Mouse (Mus musculus): ENCODE results near the gene Cnksr3. TPM values are rescaled to one million over a fixed set of nuclear protein-coding genes. Genes with fewer than 3 reads are reported as not detected.
A peak's percentile ranks its signal among the peaks of the same experiment; 100 is the strongest.

The Cnksr3 gene
- total RNA-seq, 2 experiments from 2014 or later, result 9.8 to 10.6 TPM

DNA sequence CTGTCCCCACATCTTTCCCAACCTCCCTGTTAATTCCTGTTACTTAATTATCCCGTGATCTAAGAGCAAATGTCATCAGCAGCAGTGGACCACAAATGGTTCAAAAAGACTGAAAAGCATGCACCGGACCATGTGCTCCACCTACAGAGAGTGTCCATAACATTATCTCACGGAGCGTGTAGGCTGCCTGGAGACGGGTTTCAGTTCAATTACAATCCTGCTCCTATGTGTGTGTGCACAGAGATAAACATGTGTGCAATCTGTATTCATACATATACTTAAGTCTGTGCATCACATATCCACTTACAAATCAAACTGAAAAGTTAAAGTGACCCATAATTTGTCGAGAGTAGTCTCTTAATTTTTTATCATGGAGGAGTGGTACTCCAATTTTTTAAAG is 14.3 kb downstream of the Cnksr3 start:
- no peak for DNase-seq (ENCODE audit: extremely low spot score in 1 of 2, low spot score in 1 of 2)

DNA sequence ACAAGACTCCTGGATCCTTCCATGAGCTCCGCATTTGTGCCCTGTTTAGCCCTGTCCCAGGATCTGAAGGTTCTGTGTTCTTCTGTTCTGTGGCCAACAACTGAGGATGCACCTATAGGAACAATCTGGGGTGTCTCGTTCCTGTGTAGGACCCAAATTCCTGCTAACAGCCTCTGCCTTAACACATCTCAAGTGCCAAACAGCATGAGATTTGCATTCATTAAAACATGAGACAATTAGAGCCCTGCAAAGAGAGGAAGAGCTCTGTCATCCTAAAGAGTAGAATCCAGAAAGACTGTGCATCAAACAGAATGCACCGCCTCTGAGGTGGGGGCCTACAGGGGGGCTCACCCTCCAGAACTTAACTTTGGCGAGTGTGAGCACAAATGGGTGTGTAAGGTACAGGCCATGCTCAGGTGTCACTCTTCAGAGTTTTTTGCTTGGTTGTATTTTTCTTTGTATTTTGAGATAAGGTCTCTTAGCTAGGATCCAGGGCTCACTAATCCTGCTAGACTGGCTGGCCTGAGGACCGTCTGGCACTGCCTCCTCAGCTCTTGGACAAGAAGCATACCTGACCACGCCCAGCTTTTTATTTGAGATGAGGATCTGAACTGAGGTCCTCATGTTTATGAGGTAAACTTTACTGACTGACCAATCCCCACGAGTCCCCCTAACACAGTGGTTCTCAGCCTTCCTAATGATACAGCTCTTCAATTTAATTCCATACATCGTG is 15.2 kb downstream of the Cnksr3 start:
- no peak for DNase-seq (ENCODE audit: extremely low spot score in 1 of 2, low spot score in 1 of 2)

DNA sequence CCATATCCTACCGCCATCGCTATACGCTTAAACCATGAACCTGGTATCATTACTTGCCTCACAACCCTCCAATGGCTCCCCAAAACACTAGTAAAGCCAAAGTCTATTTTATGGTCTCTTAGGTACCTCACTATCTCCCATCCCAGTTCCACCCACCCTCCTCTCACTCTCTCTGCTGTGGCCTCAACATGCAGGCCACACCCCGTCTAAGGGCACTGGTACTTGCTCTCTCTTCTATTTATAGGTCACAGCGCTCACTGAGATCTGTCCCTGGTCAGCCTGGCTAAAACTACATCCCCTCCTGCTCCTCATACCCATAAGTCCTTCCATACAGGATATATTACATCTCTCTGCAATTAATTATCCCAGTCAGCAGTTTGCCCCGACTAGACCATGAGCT is 16.1 kb downstream of the Cnksr3 start:
- no peak for DNase-seq (ENCODE audit: extremely low spot score in 1 of 2, low spot score in 1 of 2)

DNA sequence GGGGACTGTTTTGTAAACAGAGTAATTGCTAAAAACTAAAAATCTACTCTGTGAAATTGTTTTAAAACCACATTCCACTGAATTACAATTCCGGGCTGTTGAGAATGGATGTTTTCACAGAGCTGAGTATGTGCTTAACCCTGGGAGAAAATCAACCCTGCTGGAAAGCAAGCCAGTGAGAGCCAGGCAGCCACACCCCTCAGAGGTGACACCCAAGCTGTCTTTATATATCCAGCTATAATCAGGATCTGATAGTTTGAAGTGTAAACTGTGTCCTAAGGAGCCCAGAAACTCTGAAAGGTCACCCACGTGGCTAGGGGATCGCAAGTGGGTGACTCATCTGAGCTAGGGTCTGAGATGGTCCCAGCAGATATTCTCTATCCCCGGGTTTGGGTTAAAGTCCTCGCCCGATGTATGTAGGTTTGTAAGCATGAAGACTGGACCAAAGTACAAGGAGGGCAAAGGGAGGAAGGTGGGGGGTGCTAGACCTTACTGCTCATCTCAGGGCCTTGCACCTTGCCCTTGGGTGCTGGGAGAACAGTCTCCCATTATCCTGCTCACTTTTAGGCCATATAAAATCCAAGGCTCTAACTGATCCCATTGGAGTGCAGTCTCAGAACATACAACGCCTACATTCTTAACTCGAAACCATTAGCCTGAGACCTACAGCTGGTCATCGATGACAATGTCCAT is 20.2 kb downstream of the Cnksr3 start:
- no peak for DNase-seq (ENCODE audit: extremely low spot score in 1 of 2, low spot score in 1 of 2)

DNA sequence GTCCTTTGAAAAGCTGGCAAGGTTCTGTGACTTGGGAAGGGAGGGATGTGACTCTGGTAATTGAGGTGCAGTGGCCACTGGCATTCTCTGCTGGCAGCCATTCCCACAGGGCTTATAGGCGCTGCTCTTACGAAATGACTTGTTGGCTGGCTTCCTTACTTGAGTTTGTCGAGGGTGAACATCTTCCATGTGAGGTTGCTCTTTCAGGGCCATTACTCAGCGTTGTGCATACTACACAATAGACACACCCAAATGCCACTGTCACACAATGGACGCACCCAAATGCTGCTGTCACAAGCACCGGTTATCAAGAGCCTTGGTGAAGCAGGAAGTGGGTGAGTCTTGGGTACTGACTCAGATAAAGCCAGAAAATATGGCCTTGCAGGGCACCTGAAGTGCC is 22.8 kb downstream of the Cnksr3 start:
- DNase-seq (ENCODE audit: extremely low spot score in 1 of 2, low spot score in 1 of 2), result no peak

DNA sequence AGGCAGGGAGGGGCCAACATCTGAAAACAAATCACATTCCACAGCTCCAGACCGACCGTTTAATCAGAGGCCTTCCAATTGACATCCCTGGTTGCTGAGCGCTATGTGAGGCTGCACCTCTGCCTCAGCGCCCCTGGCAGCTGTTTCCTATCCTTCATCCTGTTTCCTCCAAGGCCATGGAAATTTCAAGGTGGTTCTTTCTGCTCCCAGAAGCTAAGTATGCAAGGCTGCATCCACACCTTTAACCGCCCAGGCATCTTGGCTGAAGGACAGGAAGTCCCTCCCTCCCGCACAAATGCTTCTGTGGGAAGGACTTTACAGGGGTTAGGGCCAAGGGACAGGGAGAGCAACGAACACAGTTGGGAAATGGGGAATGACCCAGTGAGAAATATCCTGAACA is 24.2 kb downstream of the Cnksr3 start:
- DNase-seq (ENCODE audit: extremely low spot score in 1 of 2, low spot score in 1 of 2), result no peak

DNA sequence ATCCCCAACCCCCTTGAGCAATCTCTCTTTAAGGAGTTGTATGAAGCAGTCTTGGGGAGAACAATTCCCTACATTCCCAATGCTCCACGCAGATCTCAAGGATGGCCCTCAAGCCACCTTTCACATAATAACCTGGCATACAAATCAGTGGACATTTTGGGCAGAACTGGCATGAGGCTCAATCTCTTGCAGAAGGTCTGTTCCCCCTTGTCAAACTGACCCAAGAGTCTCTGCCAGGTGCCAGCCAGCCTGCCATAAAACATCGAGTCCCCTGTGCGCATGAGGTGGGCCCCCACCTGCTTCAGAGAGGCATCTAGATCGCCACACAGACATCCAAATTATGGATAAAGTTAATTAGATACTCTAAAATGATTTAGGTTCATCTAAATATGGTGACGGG is 25.0 kb downstream of the Cnksr3 start:
- DNase-seq (ENCODE audit: extremely low spot score in 1 of 2, low spot score in 1 of 2), result no peak

DNA sequence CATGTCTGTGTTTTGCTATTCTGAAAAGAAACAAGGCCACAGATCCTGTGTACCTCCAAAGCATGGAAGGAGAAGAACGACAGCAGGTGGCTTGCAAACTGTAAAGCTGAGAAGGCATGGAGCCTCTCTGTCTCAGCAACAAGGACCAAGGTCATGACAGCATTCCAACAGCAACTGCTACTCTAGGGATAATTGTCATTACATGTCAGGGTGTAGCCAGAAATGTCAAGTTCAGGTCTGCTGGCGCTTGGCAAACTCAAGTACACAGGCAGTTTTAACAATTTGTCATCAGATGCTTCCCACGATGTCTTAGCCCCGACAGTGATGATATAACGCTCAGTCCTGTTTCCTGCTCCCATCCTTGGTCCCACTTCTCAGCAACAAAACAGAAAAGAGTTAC is 26.0 kb downstream of the Cnksr3 start:
- DNase-seq (ENCODE audit: extremely low spot score in 1 of 2, low spot score in 1 of 2), result no peak

DNA sequence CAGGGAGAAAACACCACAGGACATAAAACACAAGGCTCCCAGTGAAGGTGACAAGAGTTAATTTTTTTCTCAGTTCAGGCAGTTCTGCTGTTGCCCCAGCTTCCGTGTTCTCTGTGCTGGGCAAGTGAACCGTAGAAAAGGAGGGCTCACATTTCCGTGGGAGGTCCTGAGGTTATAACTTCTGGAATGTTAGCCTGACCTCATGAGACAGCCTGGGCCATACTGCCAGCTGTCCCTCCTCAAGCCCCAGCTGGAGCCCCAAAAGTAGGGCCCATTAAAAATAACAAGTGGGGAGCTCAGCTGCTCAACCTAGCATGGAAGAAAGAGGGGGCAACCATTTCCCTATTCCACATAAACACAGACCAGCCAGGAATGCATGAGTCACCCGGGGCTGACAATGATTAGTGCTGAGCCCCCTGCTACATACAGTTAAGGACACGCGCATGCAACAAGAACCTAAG is 28.8 kb downstream of the Cnksr3 start:
- DNase-seq (ENCODE audit: extremely low spot score in 1 of 2, low spot score in 1 of 2), result no peak

DNA sequence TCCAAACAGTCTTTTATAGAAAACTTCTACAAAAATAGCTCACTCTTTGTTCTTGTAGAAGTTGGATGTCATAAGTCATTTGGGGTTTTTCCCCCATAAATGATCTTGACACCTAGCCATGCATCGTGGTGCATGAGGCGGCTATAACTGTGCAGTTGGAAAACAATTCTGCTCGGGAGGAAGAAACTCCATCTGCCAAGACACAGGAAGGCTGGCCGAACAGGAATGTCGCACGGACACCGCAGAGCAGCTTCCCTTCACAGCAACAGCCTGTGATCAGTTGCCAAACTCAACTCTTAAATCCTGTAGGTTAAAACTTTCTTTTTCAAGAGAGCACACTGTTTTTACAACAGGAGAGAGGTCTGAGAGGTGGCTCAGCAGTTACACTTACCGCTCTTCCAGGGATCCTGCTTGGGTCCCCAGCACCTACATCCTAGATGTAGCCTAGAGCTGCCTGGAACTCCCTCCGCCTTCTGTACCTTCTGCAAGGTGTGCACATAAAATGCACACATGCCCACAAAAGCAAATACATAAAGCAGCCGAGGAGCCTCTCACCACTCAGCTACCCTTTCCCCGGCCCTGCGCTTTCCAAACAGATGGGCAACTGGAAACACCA is 29.4 kb downstream of the Cnksr3 start:
- DNase-seq (ENCODE audit: extremely low spot score in 1 of 2, low spot score in 1 of 2), result no peak

DNA sequence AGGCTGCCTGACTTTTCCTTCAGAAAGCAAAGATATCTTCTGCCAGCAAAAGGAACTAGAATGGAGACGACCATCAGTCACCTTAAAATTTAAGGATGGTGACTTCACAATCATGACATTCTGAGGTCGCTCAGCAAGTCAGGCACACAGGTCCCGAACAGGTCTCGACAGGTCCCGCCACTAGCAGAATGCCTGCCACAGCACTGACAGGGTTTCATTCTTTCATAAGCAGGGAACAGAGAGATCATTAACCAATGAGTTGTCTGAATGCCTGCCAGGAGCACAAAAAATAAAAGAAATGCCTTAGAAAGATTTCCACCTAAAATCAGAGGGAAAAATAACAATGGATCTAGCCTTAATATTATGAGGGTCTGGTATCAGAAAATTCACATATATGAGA is 31.7 kb downstream of the Cnksr3 start:
- DNase-seq (ENCODE audit: extremely low spot score in 1 of 2, low spot score in 1 of 2), result no peak

DNA sequence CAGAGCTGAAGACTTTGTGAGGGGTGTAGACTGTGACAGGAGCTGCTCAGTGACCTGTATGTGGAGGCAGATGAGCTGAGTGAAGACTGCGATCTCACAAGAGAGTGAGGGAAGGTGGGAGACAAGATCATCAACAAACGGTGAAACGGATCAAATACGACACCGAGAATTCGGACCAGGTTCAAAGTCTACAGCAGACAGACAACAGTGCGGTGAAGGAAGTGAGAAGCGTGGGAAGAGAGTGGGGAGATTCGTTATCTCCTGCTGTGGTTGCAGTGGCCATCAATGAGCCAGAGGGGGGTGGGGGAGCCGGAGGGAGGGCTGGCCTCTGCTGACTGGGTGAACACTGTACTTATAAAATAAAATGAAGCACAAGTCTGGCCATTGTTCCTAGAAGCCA is 33.5 kb downstream of the Cnksr3 start:
- no peak for DNase-seq (ENCODE audit: extremely low spot score in 1 of 2, low spot score in 1 of 2)

DNA sequence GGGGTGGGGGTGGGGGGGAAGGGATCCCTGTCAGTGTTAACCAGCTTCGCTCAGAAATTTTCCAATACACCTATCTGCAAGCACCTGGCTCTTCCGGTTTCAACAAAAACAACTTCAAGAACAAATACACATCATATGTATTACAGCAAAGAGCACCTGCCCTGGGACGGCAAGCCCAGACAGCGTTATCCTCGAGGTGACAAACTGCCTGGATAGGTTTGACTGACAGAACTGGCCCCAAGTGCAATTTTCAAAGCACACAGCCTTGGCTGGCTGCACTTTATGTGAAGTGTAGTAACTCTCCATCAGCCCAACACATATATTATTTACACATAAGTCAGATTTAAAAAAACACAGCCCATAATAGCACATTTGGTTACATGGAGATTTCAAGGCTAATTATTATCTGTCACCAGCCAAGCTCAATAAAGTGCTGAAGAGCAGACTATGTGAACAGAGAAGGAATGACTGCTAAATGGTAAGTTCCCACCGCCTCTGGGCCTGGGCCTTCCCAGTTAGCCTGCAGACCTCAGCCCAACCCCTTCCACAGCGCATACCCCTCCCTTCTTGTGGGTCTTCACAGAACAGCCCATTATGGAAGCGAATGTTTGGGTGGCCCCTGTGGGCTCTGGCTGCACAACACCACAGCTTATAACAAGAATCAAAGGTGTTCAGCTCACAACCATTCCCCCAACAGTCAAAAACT is 35.7 kb downstream of the Cnksr3 start:
- DNase-seq (ENCODE audit: extremely low spot score in 1 of 2, low spot score in 1 of 2), result no peak

DNA sequence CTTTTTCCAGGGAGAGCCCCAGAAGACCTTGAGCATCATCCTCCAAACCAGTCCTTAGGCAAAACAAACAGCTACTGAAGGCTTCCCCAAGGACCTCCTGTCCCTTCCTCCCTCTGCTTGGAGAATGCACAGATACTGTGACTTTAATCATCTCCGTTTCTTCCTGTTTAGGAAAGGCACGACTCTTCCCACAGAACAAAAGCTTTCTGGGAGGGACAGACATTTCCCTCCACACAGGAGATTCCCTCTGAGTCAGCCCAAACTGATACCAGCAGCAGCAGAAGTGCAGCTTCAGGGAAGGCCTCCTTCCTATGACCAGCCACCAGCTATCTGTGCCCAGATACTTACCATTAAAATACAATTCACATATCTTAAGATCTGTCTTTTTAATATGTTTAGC is 37.6 kb downstream of the Cnksr3 start:
- no peak for DNase-seq (ENCODE audit: extremely low spot score in 1 of 2, low spot score in 1 of 2)

DNA sequence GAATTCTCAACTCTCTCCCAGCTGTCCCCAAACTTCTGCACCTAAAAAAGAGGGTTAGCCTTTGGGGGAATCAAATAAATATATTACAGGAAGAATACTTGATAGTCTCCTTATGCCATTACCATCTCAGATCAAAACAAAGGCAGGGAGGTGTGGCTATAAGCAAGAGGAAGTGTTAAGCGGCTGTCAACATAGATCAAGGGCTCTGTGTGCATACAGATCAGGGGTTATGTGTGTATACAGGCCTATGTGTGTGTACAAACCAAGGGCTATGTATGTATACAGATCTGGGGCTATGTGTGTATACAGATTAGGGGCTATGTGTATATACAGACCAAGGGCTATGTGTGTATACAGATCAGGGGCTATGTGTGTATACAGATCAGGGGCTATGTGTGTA is 38.9 kb downstream of the Cnksr3 start:
- no peak for DNase-seq (ENCODE audit: extremely low spot score in 1 of 2, low spot score in 1 of 2)

DNA sequence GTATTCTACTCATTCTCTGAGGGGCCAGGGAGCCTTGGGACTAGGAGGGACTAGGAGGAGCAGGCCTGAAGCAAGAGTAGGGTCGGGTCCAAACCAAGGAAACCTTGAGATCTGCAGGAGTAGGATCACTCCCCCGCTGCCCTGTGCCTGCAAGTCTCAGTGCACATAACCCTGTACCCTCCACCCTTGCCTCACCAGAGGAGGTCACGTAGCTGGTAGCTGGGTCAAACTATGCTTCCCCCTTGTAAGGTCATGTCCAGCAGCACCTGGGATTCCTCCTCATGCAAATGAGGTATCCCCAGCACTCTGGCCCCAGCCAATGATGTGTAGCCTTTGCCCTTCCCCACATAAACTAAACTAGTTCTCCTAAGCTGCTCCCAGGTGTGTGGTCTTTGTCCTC is 41.6 kb downstream of the Cnksr3 start:
- no peak for DNase-seq (ENCODE audit: extremely low spot score in 1 of 2, low spot score in 1 of 2)

DNA sequence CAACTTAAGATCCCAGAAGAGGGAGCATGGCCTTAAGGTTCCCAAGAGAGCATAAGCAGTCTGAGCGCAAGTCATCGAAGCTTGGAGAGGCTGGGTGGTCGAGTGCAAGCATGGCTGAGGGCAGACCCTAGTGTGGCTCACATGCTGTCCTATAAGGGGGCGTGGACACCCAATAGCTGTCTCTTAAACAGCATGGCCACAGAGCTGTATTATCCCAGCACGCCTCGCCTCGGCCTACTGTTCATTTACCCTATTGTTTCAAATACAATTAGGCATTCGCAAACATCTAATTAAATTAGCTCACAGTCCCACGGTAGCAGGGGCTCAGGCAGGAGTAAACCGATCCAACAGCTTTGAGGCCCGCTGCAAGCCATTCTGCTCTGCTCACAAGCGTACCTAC is 49.0 kb downstream of the Cnksr3 start:
- no peak for DNase-seq (ENCODE audit: extremely low spot score in 1 of 2, low spot score in 1 of 2)

DNA sequence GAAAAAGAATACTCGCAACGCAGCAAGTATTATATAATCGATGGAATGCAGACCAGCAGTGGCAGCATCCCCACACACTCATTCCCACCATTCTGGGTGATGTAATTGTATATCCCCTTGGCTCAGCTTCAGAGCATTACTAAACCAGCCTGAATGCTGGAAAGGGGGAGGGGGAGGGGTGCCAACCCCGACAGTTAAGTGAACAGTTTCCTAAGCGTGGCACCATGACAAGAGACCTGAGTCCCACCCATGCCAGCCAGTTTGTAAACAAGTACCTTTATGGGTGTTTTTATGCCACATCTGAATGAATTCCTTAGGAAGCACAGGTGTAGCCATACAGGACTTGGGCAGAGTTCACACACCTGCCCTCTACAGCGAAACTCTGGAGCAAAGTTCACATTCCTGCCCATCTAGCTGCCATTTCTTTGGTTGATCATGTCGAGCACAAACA is 53.0 kb downstream of the Cnksr3 start:
- peak in 1 of 2 experiments; percentile 11 for DNase-seq (ENCODE audit: extremely low spot score in 1 of 2, low spot score in 1 of 2)

DNA sequence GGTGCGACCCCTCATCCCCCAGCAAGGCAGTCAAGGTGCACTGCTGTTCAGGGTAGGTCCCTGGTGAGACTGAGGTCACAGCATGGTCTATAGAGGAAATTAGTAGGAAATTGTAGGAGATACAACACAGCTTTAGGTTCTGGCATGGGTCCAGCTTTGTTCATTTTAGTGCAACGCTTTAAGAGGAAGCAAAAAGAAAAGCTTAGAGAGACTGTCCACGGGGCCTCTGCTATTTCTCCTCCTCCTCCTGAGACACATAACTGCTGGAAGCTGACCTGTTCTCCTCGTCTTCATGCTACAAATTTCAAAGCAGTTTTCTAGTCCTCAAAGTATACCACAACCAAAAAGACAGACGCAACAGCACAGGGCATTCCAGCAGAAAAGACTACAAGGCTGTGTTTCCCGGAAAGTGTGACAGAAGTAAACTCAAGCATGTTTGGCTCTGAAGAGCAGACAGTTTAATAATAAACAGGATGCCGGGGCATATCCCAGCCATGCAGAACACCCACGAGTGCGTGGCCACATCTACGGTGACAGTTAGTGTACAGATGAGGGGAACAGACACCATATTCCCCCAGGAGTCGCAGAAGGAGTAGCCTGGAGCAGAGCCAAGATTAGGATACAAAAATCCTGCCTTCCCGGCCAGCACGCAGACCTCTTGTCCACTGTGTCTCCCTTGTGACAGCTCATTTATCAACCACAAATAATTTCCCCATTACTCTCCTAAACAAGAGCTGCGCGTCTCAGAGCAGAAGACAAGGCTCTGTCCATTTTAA is 53.6 kb downstream of the Cnksr3 start:
- DNase-seq (ENCODE audit: extremely low spot score in 1 of 2, low spot score in 1 of 2), result peak; percentile 10 to 17

DNA sequence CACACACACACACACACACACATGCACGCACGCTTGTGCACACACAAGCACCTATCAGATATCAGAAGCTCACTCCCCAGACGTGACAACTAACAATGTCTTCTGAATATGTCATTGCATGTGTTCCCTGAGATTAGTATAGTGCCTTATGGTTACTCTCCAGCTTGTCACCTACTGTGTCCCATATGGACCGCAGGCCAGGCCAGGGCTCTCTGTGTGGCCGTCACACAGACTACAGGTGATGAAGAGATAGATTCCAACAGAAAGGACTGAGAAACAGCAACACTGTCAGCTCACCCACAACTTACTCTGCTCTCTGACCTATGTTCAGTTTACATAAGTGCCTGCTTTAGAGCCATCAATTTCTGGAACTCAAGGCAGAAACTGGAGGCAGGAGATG is 57.2 kb downstream of the Cnksr3 start:
- no peak for DNase-seq (ENCODE audit: extremely low spot score in 1 of 2, low spot score in 1 of 2)

Measured in layer of hippocampus, postnatal 25 days (tissue).